Mouse (Mus musculus) spleen, adult 2 months (tissue): ENCODE data around the gene Xpr1.

Experiments used
- CTCF ChIP-seq: fragments of 200-500 bp; IDR thresholded peaks from 2 replicates; pipeline ENCODE4 v1.5.1; 2011; ENCODE audit warnings: mild to moderate bottlenecking, inconsistent platforms; ENCODE audit not compliant: insufficient read depth, insufficient read length, insufficient replicate concordance; ENCODE audit errors: extremely low read depth
- POLR2A ChIP-seq: fragments of 200-500 bp; IDR thresholded peaks from 2 replicates; pipeline ENCODE4 v1.6.1; 2011; ENCODE audit warnings: low read depth, low read length, inconsistent platforms

- no peak for TF ChIP-seq POLR2A
- no peak for TF ChIP-seq CTCF
Measured at GRCm38 (mm10) chr1:155394829-155395228, 22.4 kb downstream of the Xpr1 start.
